Mouse (Mus musculus): ENCODE data around the gene Prickle1. TPM values are rescaled to one million over a fixed set of nuclear protein-coding genes. Genes with fewer than 3 reads are reported as not detected.
A peak's percentile ranks its signal among the peaks of the same experiment; 100 is the strongest.

The Prickle1 gene
- polyA plus RNA-seq (2015; fragmentation: Nextera tagmentation; extraction: Ambion mirVana) = 39.9 and 42.0 TPM in 2 replicates

GRCm38 (mm10) chr15:93595746-93596145 is at the start of gene Prickle1:
Gene Prickle1, minus strand, starts transcription at chr15:93595891.
- Histone ChIP-seq H3K27me3 (no peaks in the 10 kb centered on the region), H3K27ac (peak within 1 kb of the TSS; percentile 98), H3K9ac (peak within 1 kb of the TSS; percentile 95), H3K36me3 (no peaks in the 10 kb centered on the region), H3K4me3 (peak within 1 kb of the TSS; percentile 94), H3K9me3 (no peaks in the 10 kb centered on the region), H3K4me1 (peaks cover 35% of the 10 kb centered on the region), H3K4me2 (peak within 1 kb of the TSS; percentile 86)
- WGBS = under 1% methylated on average over 58 of the region's 60 CpGs
- ATAC-seq (ENCODE audit: insufficient number of reproducible peaks, low FRiP score, low TSS enrichment, low read depth) = peak; percentile 85

GRCm38 (mm10) chr15:93640221-93640620 is 44.5 kb upstream of the Prickle1 start:
- WGBS = 81% methylated on average over 2 of the region's 2 CpGs
- no peak overlapping the region for H3K4me2 ChIP-seq
- no peak overlapping the region for H3K9ac ChIP-seq
- H3K27ac ChIP-seq = no peak overlapping the region
- peaks cover 7% of the 10 kb centered on the region; the same call in 1 of the 2 replicates for H3K4me1 ChIP-seq
- H3K9me3 ChIP-seq = no peaks in the 10 kb centered on the region
- H3K4me3 ChIP-seq = no peak overlapping the region
- H3K27me3 ChIP-seq = no peaks in the 10 kb centered on the region
- no peak for ATAC-seq (ENCODE audit: insufficient number of reproducible peaks, low FRiP score, low TSS enrichment, low read depth)
- H3K36me3 ChIP-seq = no peaks in the 10 kb centered on the region

GRCm38 (mm10) chr15:93636976-93637375 is 41.3 kb upstream of the Prickle1 start:
- Histone ChIP-seq H3K27me3 (no peaks in the 10 kb centered on the region), H3K36me3 (no peaks in the 10 kb centered on the region), H3K4me2 (no peak overlapping the region), H3K27ac (no peak overlapping the region), H3K9me3 (no peaks in the 10 kb centered on the region), H3K4me1 (peaks cover 8% of the 10 kb centered on the region; the same call in 1 of the 2 replicates), H3K9ac (no peak overlapping the region), H3K4me3 (no peak overlapping the region)
- WGBS = 72% methylated on average over 7 of the region's 7 CpGs
- no peak for ATAC-seq (ENCODE audit: insufficient number of reproducible peaks, low FRiP score, low TSS enrichment, low read depth)

DNA sequence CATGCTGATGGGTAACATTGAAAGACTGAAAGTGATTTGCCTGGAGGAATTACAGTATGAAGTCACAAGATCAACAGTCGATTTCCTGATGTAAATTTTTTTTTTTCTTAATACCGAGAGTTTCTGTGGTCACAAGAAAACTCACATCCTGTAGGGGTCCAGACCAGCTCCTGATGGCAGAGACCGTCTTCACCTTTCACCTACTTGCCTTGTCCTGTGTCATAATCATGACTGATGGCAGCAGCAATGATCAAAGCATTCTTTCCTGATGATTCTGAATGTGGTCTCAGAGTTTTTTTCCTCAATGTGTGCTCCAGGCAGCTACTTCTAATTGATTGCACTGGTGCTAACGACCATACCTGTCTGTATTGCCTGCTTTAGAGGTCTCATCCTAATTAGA is 39.9 kb upstream of the Prickle1 start:
- H3K9me3 ChIP-seq = no peaks in the 10 kb centered on the region
- no peak overlapping the region for H3K4me3 ChIP-seq
- H3K4me1 ChIP-seq = peaks cover 12% of the 10 kb centered on the region
- H3K27me3 ChIP-seq = no peaks in the 10 kb centered on the region
- H3K36me3 ChIP-seq = no peaks in the 10 kb centered on the region
- ATAC-seq (ENCODE audit: insufficient number of reproducible peaks, low FRiP score, low TSS enrichment, low read depth) = no peak
- 0 out of 2 replicates have a peak overlapping the region, but pooled peaks have one; percentile 43 for H3K27ac ChIP-seq
- H3K4me2 ChIP-seq = no peak overlapping the region
- no peak overlapping the region for H3K9ac ChIP-seq
- 23% methylated on average over 4 of the region's 4 CpGs for WGBS

- H3K27ac ChIP-seq = no peak overlapping the region
- WGBS = 37% methylated on average over 5 of the region's 5 CpGs
- H3K4me2 ChIP-seq = no peak overlapping the region
- H3K9me3 ChIP-seq = no peaks in the 10 kb centered on the region
- peaks cover 22% of the 10 kb centered on the region for H3K4me1 ChIP-seq
- no peaks in the 10 kb centered on the region for H3K27me3 ChIP-seq
- no peak overlapping the region for H3K4me3 ChIP-seq
- ATAC-seq (ENCODE audit: insufficient number of reproducible peaks, low FRiP score, low TSS enrichment, low read depth) = no peak
- no peaks in the 10 kb centered on the region for H3K36me3 ChIP-seq
- no peak overlapping the region for H3K9ac ChIP-seq
These were observed 38.8 kb upstream of the Prickle1 start for GRCm38 (mm10) chr15:93634536-93634935.

- no peaks in the 10 kb centered on the region for H3K27me3 ChIP-seq
- no peak overlapping the region for H3K9ac ChIP-seq
- no peaks in the 10 kb centered on the region for H3K36me3 ChIP-seq
- H3K27ac ChIP-seq = peak overlapping the region; percentile 66
- peak overlapping the region; percentile 12; the same call in 1 of the 2 replicates for H3K4me2 ChIP-seq
- H3K4me1 ChIP-seq = peaks cover 32% of the 10 kb centered on the region
- WGBS = 26% methylated on average over 14 of the region's 14 CpGs
- peak; percentile 67; the same call in 1 of the 2 replicates for ATAC-seq (ENCODE audit: insufficient number of reproducible peaks, low FRiP score, low TSS enrichment, low read depth)
- H3K4me3 ChIP-seq = no peak overlapping the region
- no peaks in the 10 kb centered on the region for H3K9me3 ChIP-seq
These were observed 34.4 kb upstream of the Prickle1 start for GRCm38 (mm10) chr15:93630001-93630541.

GRCm38 (mm10) chr15:93629201-93629600 is 33.5 kb upstream of the Prickle1 start:
- WGBS = 92% methylated on average over 9 of the region's 9 CpGs
- H3K4me3 ChIP-seq = no peak overlapping the region
- H3K9me3 ChIP-seq = no peaks in the 10 kb centered on the region
- H3K27ac ChIP-seq = peak overlapping the region; percentile 66; the same call in 1 of the 2 replicates
- peaks cover 27% of the 10 kb centered on the region for H3K4me1 ChIP-seq
- no peak overlapping the region for H3K4me2 ChIP-seq
- no peaks in the 10 kb centered on the region for H3K27me3 ChIP-seq
- H3K9ac ChIP-seq = no peak overlapping the region
- H3K36me3 ChIP-seq = no peaks in the 10 kb centered on the region
- ATAC-seq (ENCODE audit: insufficient number of reproducible peaks, low FRiP score, low TSS enrichment, low read depth) = no peak

DNA sequence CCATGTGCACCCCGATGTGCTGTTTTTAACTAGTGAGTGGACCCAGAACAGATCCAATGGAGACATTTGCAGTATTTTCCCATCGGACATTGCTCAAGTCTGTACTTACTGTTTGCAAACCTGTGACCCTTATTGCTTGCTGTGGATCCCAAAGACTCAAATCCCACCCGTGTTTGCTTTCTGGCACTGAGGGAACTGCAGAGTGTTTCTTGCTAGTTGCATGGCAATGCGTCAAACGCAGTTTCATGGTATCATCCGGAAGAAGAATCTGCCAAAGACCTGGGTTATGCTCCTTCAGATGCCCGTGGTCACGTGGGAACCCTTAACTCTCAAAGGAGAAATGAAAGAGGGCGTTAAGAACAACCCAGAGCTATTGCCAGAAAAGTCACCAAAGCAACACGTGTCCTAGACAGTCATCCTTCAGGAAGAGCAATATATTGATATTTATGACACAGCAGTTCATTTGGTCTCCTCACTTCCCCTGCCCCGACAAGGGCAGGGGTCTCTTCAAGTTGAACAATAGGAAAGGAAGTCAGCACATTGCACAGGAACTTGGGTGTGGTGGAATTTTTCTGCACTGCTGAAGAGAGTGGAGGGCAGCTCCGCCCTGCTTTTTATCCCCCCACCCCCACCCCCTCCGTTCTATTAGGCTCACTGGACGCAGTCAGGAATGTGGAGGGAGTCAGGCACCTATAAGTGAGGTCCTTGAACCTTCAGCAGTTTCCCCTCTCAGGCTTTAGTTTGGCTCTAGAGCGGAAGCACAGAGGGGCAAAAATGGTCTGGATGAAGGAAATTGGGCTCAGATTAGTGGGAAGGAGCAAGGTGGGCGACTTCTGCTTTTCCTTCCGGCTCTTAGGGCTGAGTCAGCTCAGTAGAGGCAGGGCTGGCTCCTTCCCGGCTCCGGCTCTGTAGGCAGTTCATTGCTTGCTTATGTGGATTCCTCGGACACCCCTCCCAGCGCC is 32.4 kb upstream of the Prickle1 start:
- WGBS = 63% methylated on average over 21 of the region's 21 CpGs
- no peak for ATAC-seq (ENCODE audit: insufficient number of reproducible peaks, low FRiP score, low TSS enrichment, low read depth)
- Histone ChIP-seq H3K36me3 (no peaks in the 10 kb centered on the region), H3K9ac (no peak overlapping the region), H3K4me3 (no peak overlapping the region), H3K27ac (no peak overlapping the region), H3K27me3 (no peaks in the 10 kb centered on the region), H3K9me3 (no peaks in the 10 kb centered on the region), H3K4me2 (no peak overlapping the region), H3K4me1 (peaks cover 26% of the 10 kb centered on the region)

GRCm38 (mm10) chr15:93619551-93619950 is 23.9 kb upstream of the Prickle1 start:
- Histone ChIP-seq H3K27me3 (no peaks in the 10 kb centered on the region), H3K4me2 (no peak overlapping the region), H3K27ac (no peak overlapping the region), H3K36me3 (no peaks in the 10 kb centered on the region), H3K9me3 (0 out of 2 replicates have a peak, but pooled peaks cover 2% of the 10 kb centered on the region), H3K4me1 (peaks cover 18% of the 10 kb centered on the region; the same call in 1 of the 2 replicates), H3K4me3 (no peak overlapping the region), H3K9ac (no peak overlapping the region)
- 38% methylated on average over 4 of the region's 4 CpGs for WGBS
- ATAC-seq (ENCODE audit: insufficient number of reproducible peaks, low FRiP score, low TSS enrichment, low read depth) = no peak

- WGBS = 29% methylated on average over 6 of the region's 6 CpGs
- 0 out of 2 replicates have a peak, but pooled peaks cover 2% of the 10 kb centered on the region for H3K9me3 ChIP-seq
- no peak overlapping the region for H3K4me3 ChIP-seq
- no peaks in the 10 kb centered on the region for H3K36me3 ChIP-seq
- peak; percentile 75; the same call in 1 of the 2 replicates for ATAC-seq (ENCODE audit: insufficient number of reproducible peaks, low FRiP score, low TSS enrichment, low read depth)
- no peaks in the 10 kb centered on the region for H3K27me3 ChIP-seq
- peak overlapping the region; percentile 20 for H3K4me2 ChIP-seq
- peaks cover 20% of the 10 kb centered on the region; the same call in 1 of the 2 replicates for H3K4me1 ChIP-seq
- no peak overlapping the region for H3K9ac ChIP-seq
- peak overlapping the region; percentile 68 for H3K27ac ChIP-seq
These were observed 22.9 kb upstream of the Prickle1 start for GRCm38 (mm10) chr15:93618442-93619150.

GRCm38 (mm10) chr15:93616277-93616676 is 20.6 kb upstream of the Prickle1 start:
- H3K9ac ChIP-seq = no peak overlapping the region
- WGBS = 96% methylated on average over 4 of the region's 4 CpGs
- H3K4me1 ChIP-seq = peaks cover 25% of the 10 kb centered on the region; the same call in 1 of the 2 replicates
- H3K27me3 ChIP-seq = no peaks in the 10 kb centered on the region
- no peak overlapping the region for H3K27ac ChIP-seq
- H3K4me3 ChIP-seq = no peak overlapping the region
- 0 out of 2 replicates have a peak, but pooled peaks cover 2% of the 10 kb centered on the region for H3K9me3 ChIP-seq
- no peak for ATAC-seq (ENCODE audit: insufficient number of reproducible peaks, low FRiP score, low TSS enrichment, low read depth)
- H3K36me3 ChIP-seq = no peaks in the 10 kb centered on the region
- H3K4me2 ChIP-seq = no peak overlapping the region
